Mouse (Mus musculus) layer of hippocampus, adult 9-11 months (tissue): ENCODE data around the gene Nr2f2.

Source experiments
- DNase-seq: peaks from one replicate; pipeline ENCODE4 v3.0.0; 2022

The Nr2f2 gene

GRCm38 (mm10) chr7:70365941-70366807, at the start of gene Nr2f2:
Gene Nr2f2 (minus strand): TSS chr7:70366735.
- no peak for DNase-seq

- DNase-seq: no peak
Measured at GRCm38 (mm10) chr7:70414461-70414860, 47.9 kb upstream of the Nr2f2 start.

- DNase-seq: no peak
Measured at GRCm38 (mm10) chr7:70413646-70414045, 47.1 kb upstream of the Nr2f2 start.

- no peak for DNase-seq
Measured at GRCm38 (mm10) chr7:70412900-70413299, 46.4 kb upstream of the Nr2f2 start.

- no peak for DNase-seq
Measured at GRCm38 (mm10) chr7:70410350-70410749, 43.8 kb upstream of the Nr2f2 start.

GRCm38 (mm10) chr7:70409890-70410289, 43.4 kb upstream of the Nr2f2 start:
- no peak for DNase-seq

- DNase-seq: no peak
Measured at GRCm38 (mm10) chr7:70408814-70409213, 42.3 kb upstream of the Nr2f2 start.

GRCm38 (mm10) chr7:70407123-70407522, 40.6 kb upstream of the Nr2f2 start:
- no peak for DNase-seq

- DNase-seq: no peak
Measured at GRCm38 (mm10) chr7:70406527-70406926, 40.0 kb upstream of the Nr2f2 start.

GRCm38 (mm10) chr7:70405466-70405865, 38.9 kb upstream of the Nr2f2 start:
- no peak for DNase-seq

GRCm38 (mm10) chr7:70382828-70383227, 16.3 kb upstream of the Nr2f2 start:
- DNase-seq: no peak

- DNase-seq: no peak
Measured at GRCm38 (mm10) chr7:70381409-70382244, 15.1 kb upstream of the Nr2f2 start.

GRCm38 (mm10) chr7:70380943-70381342, 14.4 kb upstream of the Nr2f2 start:
- DNase-seq: no peak

GRCm38 (mm10) chr7:70380246-70380645, 13.7 kb upstream of the Nr2f2 start:
- DNase-seq: no peak

- DNase-seq: no peak
Measured at GRCm38 (mm10) chr7:70370552-70371262, 4.2 kb upstream of the Nr2f2 start.

- DNase-seq: no peak
Measured at GRCm38 (mm10) chr7:70369731-70370551, 3.4 kb upstream of the Nr2f2 start.

GRCm38 (mm10) chr7:70369061-70369730, 2.7 kb upstream of the Nr2f2 start:
- no peak for DNase-seq

GRCm38 (mm10) chr7:70368751-70369060, 2.2 kb upstream of the Nr2f2 start:
- DNase-seq: no peak

- DNase-seq: no peak
Measured at GRCm38 (mm10) chr7:70368268-70368655, 1.7 kb upstream of the Nr2f2 start.

- DNase-seq: no peak
Measured at GRCm38 (mm10) chr7:70367591-70368267, 1.2 kb upstream of the Nr2f2 start.

- no peak for DNase-seq
Measured at GRCm38 (mm10) chr7:70366808-70367095, 217 bp upstream of the Nr2f2 start.

GRCm38 (mm10) chr7:70365401-70365811, 1.1 kb downstream of the Nr2f2 start:
- no peak for DNase-seq
